Comparison of ENCODE assay signal across 11 mouse cellular contexts in the genomic region with DNA sequence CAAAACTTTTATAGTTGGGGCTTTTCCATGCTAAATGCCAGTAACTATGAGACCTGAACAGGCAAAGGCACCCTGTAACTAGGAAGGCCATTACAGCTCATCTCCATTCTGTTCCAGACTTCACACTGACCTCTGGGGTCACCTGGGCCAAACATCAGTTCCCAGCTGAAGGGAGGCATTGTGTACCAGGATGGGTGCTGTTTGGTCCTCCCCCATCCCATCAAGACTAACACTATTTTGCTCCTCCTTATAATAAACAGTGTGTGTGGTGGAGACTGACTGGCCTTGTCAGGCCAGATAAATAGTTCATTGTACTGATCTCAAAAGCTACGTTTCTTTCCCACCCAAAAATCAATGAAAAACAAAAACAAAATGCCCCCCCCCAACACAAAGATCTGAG.
"Had no signal": no experiment of that assay in that cellular context is flagged by ENCODE, and none has a peak within 500 bp of the region (broad histone marks: within the 10 kb centered on the region; RNA-seq: fewer than 3 reads in every experiment).

No protein-coding gene starts in this region.

- H3K27ac ChIP-seq: kidney, postnatal 0 days; layer of hippocampus, adult 2 months; limb, embryonic 13.5 days; liver, embryonic 14.5 days; midbrain, embryonic 15.5 days; stomach, embryonic 15.5 days had no signal

- H3K4me2 ChIP-seq: limb, embryonic 13.5 days; midbrain, embryonic 15.5 days; stomach, embryonic 15.5 days had no signal

- H3K4me1 ChIP-seq: limb, embryonic 13.5 days; midbrain, embryonic 15.5 days; stomach, embryonic 15.5 days had no signal

- H3K9me3 ChIP-seq: limb, embryonic 13.5 days; midbrain, embryonic 15.5 days; stomach, embryonic 15.5 days had no signal

- H3K9ac ChIP-seq: limb, embryonic 13.5 days; liver, embryonic 14.5 days; midbrain, embryonic 15.5 days; stomach, embryonic 15.5 days had no signal

- DNase-seq: kidney, adult 11 months; left cerebral cortex, postnatal 4 days; lung, adult 18-20 months; thymus, adult 2 months; thymus, postnatal 25 days had no signal

- H3K4me3 ChIP-seq: layer of hippocampus, adult 2 months; limb, embryonic 13.5 days; midbrain, embryonic 15.5 days; stomach, embryonic 15.5 days had no signal

- H3K36me3 ChIP-seq: limb, embryonic 13.5 days; midbrain, embryonic 15.5 days; stomach, embryonic 15.5 days had no signal

- ATAC-seq: midbrain, embryonic 15.5 days had no signal

- H3K27me3 ChIP-seq: midbrain, embryonic 15.5 days; stomach, embryonic 15.5 days had no signal
